Mouse (Mus musculus) liver, embryonic 14.5 days (tissue): Measurements from ENCODE around the gene Fryl.

Source experiments
- CTCF ChIP-seq: IDR thresholded peaks from 2 replicates; pipeline ENCODE4 v1.5.1; 2016; ENCODE audit warnings: antibody characterized with exemption, low read depth, control low read depth
- EP300 ChIP-seq: IDR thresholded peaks from 2 replicates; pipeline ENCODE4 v1.6.1; 2016; ENCODE audit warnings: antibody characterized with exemption, low read depth

DNA sequence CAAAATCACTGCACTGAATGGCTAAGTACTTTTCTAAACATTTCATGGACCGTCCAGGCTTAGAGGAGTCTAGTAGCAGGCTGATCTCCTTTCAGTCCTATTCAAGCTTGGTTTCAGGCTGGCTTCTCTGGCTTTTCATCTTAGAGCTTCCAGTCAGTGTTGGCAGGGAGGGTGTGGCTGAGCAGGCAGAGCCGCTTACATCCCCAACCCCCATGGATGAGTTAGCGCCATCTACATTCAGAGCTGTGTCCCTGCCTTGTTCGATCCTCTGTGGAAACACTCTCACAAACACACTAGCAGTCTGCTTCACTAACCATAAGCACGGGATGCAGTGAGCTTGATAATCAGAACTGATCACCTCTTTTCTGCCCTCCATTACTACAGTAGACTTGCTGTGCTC, 283.5 kb downstream of the Fryl start:
- TF ChIP-seq CTCF (0 out of 2 replicates have a peak, but pooled peaks have one; percentile 11), EP300 (no peak)
